Mouse (Mus musculus) myocyte (in vitro differentiated cells): ENCODE measurements around the gene Slc30a9. TPM values are rescaled to one million over a fixed set of nuclear protein-coding genes. Genes with fewer than 3 reads are reported as not detected.

ENCODE experiments used
- H3K27me3 ChIP-seq: one replicate; pipeline ENCODE4 v1.6.1; 2011; ENCODE audit not compliant: control insufficient read depth, insufficient read depth, insufficient read length
- H3K36me3 ChIP-seq: one replicate; pipeline ENCODE4 v1.6.1; 2011; ENCODE audit not compliant: control insufficient read depth, insufficient read depth
- H3K4me2 ChIP-seq: one replicate; pipeline ENCODE4 v1.6.1; 2011; ENCODE audit warnings: low read depth, control low read depth
- H3K4me3 ChIP-seq: one replicate; pipeline ENCODE4 v1.5.1; 2011; ENCODE audit warnings: mild to moderate bottlenecking, control low read depth, moderate library complexity
- H3K79me2 ChIP-seq: one replicate; pipeline ENCODE4 v1.6.1; 2011; ENCODE audit not compliant: control insufficient read depth, insufficient read depth
- H3ac ChIP-seq: one replicate; pipeline ENCODE4 v1.6.1; 2011; ENCODE audit not compliant: control insufficient read depth, insufficient read length
- CEBPB ChIP-seq: IDR thresholded peaks from 2 replicates; pipeline ENCODE4 v1.6.1; 2011; ENCODE audit warnings: mild to moderate bottlenecking, moderate library complexity; ENCODE audit not compliant: poor library complexity, insufficient read depth, severe bottlenecking
- E2F4 ChIP-seq: IDR thresholded peaks from one replicate; pipeline ENCODE4 v1.6.1; 2011; ENCODE audit warnings: mild to moderate bottlenecking, control low read depth, moderate library complexity; ENCODE audit not compliant: insufficient read depth
- MAX ChIP-seq: IDR thresholded peaks from one replicate; pipeline ENCODE4 v1.6.1; 2011; ENCODE audit warnings: low read depth, mild to moderate bottlenecking, control low read depth
- MYOD1 ChIP-seq, 3 experiments: IDR thresholded peaks; one replicate each; pipeline ENCODE4 v1.6.1; 2011; ENCODE audit warnings: control low read depth in 2 of 3, low read depth in 2 of 3, mild to moderate bottlenecking in 2 of 3, moderate library complexity in 1 of 3; ENCODE audit not compliant: insufficient read length in 2 of 3, control insufficient read depth in 1 of 3
- MYOG ChIP-seq, 3 experiments: IDR thresholded peaks; one replicate each; pipeline ENCODE4 v1.6.1; 2011; ENCODE audit warnings: control low read depth in 2 of 3, low read depth in 2 of 3, mild to moderate bottlenecking in 2 of 3; ENCODE audit not compliant: insufficient read length in 2 of 3, control insufficient read depth in 1 of 3, insufficient read depth in 1 of 3
- POLR2A ChIP-seq: IDR thresholded peaks from one replicate; pipeline ENCODE4 v1.6.1; 2011; ENCODE audit warnings: low read depth, mild to moderate bottlenecking, control low read depth, moderate library complexity; ENCODE audit not compliant: insufficient read length
- POLR2AphosphoS2 ChIP-seq: IDR thresholded peaks from one replicate; pipeline ENCODE4 v1.6.1; 2011; ENCODE audit warnings: low read depth, control low read depth; ENCODE audit not compliant: insufficient read length
- REST ChIP-seq: IDR thresholded peaks from one replicate; pipeline ENCODE4 v1.6.1; 2011; ENCODE audit warnings: mild to moderate bottlenecking, control low read depth, moderate library complexity; ENCODE audit not compliant: insufficient read depth, insufficient read length
- SRF ChIP-seq: IDR thresholded peaks from one replicate; pipeline ENCODE4 v1.6.1; 2011; ENCODE audit warnings: low read depth; ENCODE audit not compliant: control insufficient read depth, insufficient read length
- TCF12 ChIP-seq: IDR thresholded peaks from one replicate; pipeline ENCODE4 v1.6.1; 2011; ENCODE audit warnings: mild to moderate bottlenecking, control low read depth; ENCODE audit not compliant: poor library complexity, insufficient read depth, severe bottlenecking
- TCF3 ChIP-seq: IDR thresholded peaks from one replicate; pipeline ENCODE4 v1.6.1; 2011; ENCODE audit warnings: low read depth, control low read depth; ENCODE audit not compliant: insufficient read length
- USF1 ChIP-seq: IDR thresholded peaks from one replicate; pipeline ENCODE4 v1.6.1; 2011; ENCODE audit warnings: low read depth, mild to moderate bottlenecking, control low read depth, moderate library complexity
- polyA plus RNA-seq: library from polyadenylated mRNA; unstranded; fragments of >200 nt; fragmentation: generic; extraction: Trizol; gene quantifications from one replicate; pipeline ENCODE4 v1.2.1, GENCODE M21; 2012; ENCODE audit warnings: missing spikeins

Slc30a9 gene
- polyA plus RNA-seq, 1 experiment, result 22.7 TPM

GRCm38 (mm10) chr5:67299847-67300412 lies 6.8 kb upstream of the Slc30a9 start:
- H3K36me3 ChIP-seq, result peaks cover 3% of the 10 kb centered on the region
- TF ChIP-seq MYOG (IDR thresholded peaks at IDR 0.05; ENCODE audit: control insufficient read depth in 1 of 3, insufficient read depth in 1 of 3, insufficient read length in 2 of 3, low read depth in 2 of 3) (no peak), POLR2AphosphoS2 (no peak), SRF (no peak), USF1 (no peak), POLR2A (no peak), MAX (no peak), MYOD1 (IDR thresholded peaks at IDR 0.05; ENCODE audit: control insufficient read depth in 1 of 3, insufficient read length in 2 of 3, low read depth in 2 of 3) (no peak)
- H3K4me3 ChIP-seq, result no peak overlapping the region
- no peaks in the 10 kb centered on the region for H3K27me3 ChIP-seq
- no peaks in the 10 kb centered on the region for H3K79me2 ChIP-seq
- no peak overlapping the region for H3K4me2 ChIP-seq
- H3ac ChIP-seq, result no peak overlapping the region

- no peak overlapping the region for H3K4me3 ChIP-seq
- no peaks in the 10 kb centered on the region for H3K27me3 ChIP-seq
- H3K4me2 ChIP-seq, result no peak overlapping the region
- peaks cover 2% of the 10 kb centered on the region for H3K36me3 ChIP-seq
- H3ac ChIP-seq, result no peak overlapping the region
- no peaks in the 10 kb centered on the region for H3K79me2 ChIP-seq
- TF ChIP-seq TCF3 (no peak), MYOG (IDR thresholded peaks at IDR 0.05; ENCODE audit: control insufficient read depth in 1 of 3, insufficient read depth in 1 of 3, insufficient read length in 2 of 3, low read depth in 2 of 3) (no peak), SRF (no peak), CEBPB (no peak), MAX (no peak), USF1 (no peak), REST (no peak), MYOD1 (IDR thresholded peaks at IDR 0.05; ENCODE audit: control insufficient read depth in 1 of 3, insufficient read length in 2 of 3, low read depth in 2 of 3) (no peak), E2F4 (no peak), TCF12 (no peak), POLR2AphosphoS2 (no peak), POLR2A (no peak)
These were observed 5.7 kb upstream of the Slc30a9 start for GRCm38 (mm10) chr5:67300926-67301597.

DNA sequence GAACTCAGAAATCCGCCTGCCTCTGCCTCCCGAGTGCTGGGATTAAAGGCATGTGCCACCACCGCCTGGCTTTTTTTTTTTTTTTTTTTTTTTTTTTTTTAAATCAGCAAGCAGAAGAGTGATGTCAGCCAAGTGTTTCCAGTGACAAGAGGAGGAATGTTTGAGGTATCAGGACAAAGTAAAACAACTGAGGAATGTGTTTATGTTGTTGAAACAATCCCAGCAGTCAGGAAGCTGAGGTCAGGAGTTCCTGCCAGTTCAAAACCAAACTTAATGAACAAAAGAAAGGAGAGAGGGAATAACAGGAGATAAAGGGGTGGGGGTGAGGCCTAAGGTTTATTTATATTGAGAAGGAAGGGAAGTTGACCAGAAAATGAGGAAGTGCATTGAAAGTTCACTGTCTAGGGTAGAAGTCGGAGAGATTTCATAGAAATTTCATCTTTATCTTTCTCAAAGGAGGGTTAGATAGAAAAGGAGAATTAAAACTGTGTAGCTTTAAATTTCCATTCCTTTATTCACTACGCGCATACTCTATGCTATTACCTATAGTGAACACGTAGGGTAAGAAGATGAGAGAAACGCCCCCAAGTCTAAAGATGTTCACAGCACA lies 4.9 kb upstream of the Slc30a9 start:
- Histone ChIP-seq H3K79me2 (no peaks in the 10 kb centered on the region), H3K4me3 (no peak overlapping the region), H3ac (no peak overlapping the region), H3K27me3 (no peaks in the 10 kb centered on the region), H3K4me2 (no peak overlapping the region), H3K36me3 (no peaks in the 10 kb centered on the region)
- TF ChIP-seq REST, result no peak
- TF ChIP-seq MAX, result no peak
- TF ChIP-seq TCF12, result no peak
- TF ChIP-seq SRF, result no peak
- no peak for TF ChIP-seq E2F4
- no peak for TF ChIP-seq USF1
- TF ChIP-seq POLR2AphosphoS2, result no peak
- no peak for TF ChIP-seq TCF3
- no peak for TF ChIP-seq CEBPB
- no peak for TF ChIP-seq MYOG (IDR thresholded peaks at IDR 0.05; ENCODE audit: control insufficient read depth in 1 of 3, insufficient read depth in 1 of 3, insufficient read length in 2 of 3, low read depth in 2 of 3)
- TF ChIP-seq MYOD1 (IDR thresholded peaks at IDR 0.05; ENCODE audit: control insufficient read depth in 1 of 3, insufficient read length in 2 of 3, low read depth in 2 of 3), result no peak
- TF ChIP-seq POLR2A, result no peak

GRCm38 (mm10) chr5:67303816-67304215 lies 2.9 kb upstream of the Slc30a9 start:
- H3K4me2 ChIP-seq, result no peak overlapping the region
- H3K79me2 ChIP-seq, result peaks cover 18% of the 10 kb centered on the region
- no peak overlapping the region for H3K4me3 ChIP-seq
- no peaks in the 10 kb centered on the region for H3K27me3 ChIP-seq
- H3K36me3 ChIP-seq, result no peaks in the 10 kb centered on the region
- no peak overlapping the region for H3ac ChIP-seq
- TF ChIP-seq POLR2AphosphoS2, result no peak
- no peak for TF ChIP-seq USF1
- TF ChIP-seq SRF, result no peak
- TF ChIP-seq E2F4, result no peak
- no peak for TF ChIP-seq TCF12
- TF ChIP-seq MAX, result no peak
- TF ChIP-seq TCF3, result no peak
- TF ChIP-seq MYOG (IDR thresholded peaks at IDR 0.05; ENCODE audit: control insufficient read depth in 1 of 3, insufficient read depth in 1 of 3, insufficient read length in 2 of 3, low read depth in 2 of 3), result no peak
- TF ChIP-seq POLR2A, result no peak
- no peak for TF ChIP-seq MYOD1 (IDR thresholded peaks at IDR 0.05; ENCODE audit: control insufficient read depth in 1 of 3, insufficient read length in 2 of 3, low read depth in 2 of 3)
